Mouse (Mus musculus) C2C12 (cell line): ENCODE measurements around the gene Qrich2.

Experiments used
- CTCF ChIP-seq: IDR thresholded peaks from one replicate; pipeline ENCODE4 v1.5.1; 2011; ENCODE audit not compliant: control insufficient read depth, insufficient read depth, insufficient read length
- USF1 ChIP-seq: IDR thresholded peaks from one replicate; pipeline ENCODE4 v1.6.1; 2011; ENCODE audit warnings: low read depth, mild to moderate bottlenecking, control low read depth, moderate library complexity

DNA sequence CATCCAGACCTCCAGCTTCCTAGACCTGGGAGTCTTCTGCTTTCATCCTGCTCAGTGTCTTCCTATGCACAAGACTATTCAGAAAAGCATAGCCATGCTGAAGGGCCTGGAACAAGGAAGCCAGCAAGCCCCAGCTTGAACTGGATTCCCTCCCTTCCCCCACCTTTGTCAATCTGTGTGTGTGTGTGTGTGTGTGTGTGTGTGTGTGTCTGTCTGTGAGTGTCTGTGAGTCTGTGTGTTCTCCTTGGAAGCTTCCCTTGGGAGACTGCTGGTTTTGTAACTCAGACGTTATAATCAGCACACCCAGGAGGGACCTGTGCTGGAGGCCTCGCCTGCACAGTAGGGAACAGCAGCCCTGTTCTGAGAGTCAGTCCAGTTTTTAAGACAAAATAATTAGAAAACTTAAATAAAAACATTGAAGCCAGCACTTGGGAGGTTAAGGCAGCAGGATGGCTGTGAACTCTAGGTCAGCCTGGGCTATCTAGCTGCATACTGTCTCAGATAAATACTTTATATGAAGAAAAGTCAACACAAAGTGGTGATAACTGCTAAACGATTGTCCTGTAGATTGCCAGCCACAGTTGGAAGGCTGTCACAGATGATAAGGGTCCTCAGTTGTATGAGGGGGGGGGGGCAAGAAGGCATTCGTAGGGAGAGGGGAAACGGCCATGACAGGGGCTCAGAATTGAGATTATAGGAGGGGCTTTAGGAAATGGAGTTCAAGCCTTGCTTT is 29.9 kb downstream of the Qrich2 start:
- TF ChIP-seq CTCF (no peak), USF1 (no peak)
